Mouse (Mus musculus) CH12.LX (cell line): ENCODE results near the gene Prrc2b. TPM values are rescaled to one million over a fixed set of nuclear protein-coding genes. Genes with fewer than 3 reads are reported as not detected.

Experiments
- DNase-seq: peaks from one replicate; pipeline ENCODE4 v3.0.0-alpha.2; 2013; ENCODE audit errors: extremely low read depth
- H3K27ac ChIP-seq: 2 replicates; pipeline ENCODE4 v1.5.1; 2012; ENCODE audit warnings: low read depth, mild to moderate bottlenecking, control low read depth, moderate library complexity; ENCODE audit not compliant: insufficient read depth
- H3K27me3 ChIP-seq: replicated peaks from 2 replicates; pipeline ENCODE3; 2012; ENCODE audit warnings: inconsistent platforms
- H3K36me3 ChIP-seq, 2 experiments: replicated peaks in 1 of 2; 2 replicates each; pipeline versions ENCODE3 to v1.6.1; 2012; ENCODE audit warnings: inconsistent platforms in 1 of 2, low read length in 1 of 2, mild to moderate bottlenecking in 1 of 2, mixed read lengths in 1 of 2, moderate library complexity in 1 of 2; ENCODE audit not compliant: control insufficient read depth in 1 of 2, insufficient read depth in 1 of 2
- H3K4me1 ChIP-seq, 2 experiments: 2 replicates each; pipeline ENCODE4 v1.6.1; 2012; ENCODE audit warnings: inconsistent platforms in 1 of 2, moderate library complexity in 1 of 2; ENCODE audit not compliant: insufficient read depth in 2 of 2, control insufficient read depth in 1 of 2
- H3K4me2 ChIP-seq: 2 replicates; pipeline ENCODE4 v1.6.1; 2012; ENCODE audit warnings: low read depth, mild to moderate bottlenecking, control low read depth; ENCODE audit not compliant: poor library complexity, insufficient read depth, severe bottlenecking
- H3K4me3 ChIP-seq, 3 experiments: fragments of 150-350 bp in 1 of 3; sonication (generic) in 1 of 3; replicated peaks in 1 of 3; 2 replicates each; pipeline versions ENCODE3 to v1.5.1; 2011 to 2012; ENCODE audit warnings: low read depth in 2 of 3, low read length in 2 of 3, mild to moderate bottlenecking in 2 of 3, moderate library complexity in 2 of 3, control low read depth in 1 of 3, improper control_type of control experiment in 1 of 3, inconsistent platforms in 1 of 3, mixed read lengths in 1 of 3; ENCODE audit not compliant: poor library complexity in 1 of 3
- H3K79me2 ChIP-seq: replicated peaks from 2 replicates; pipeline ENCODE4 v1.6.1; 2012; ENCODE audit warnings: mild to moderate bottlenecking, moderate library complexity; ENCODE audit not compliant: control insufficient read depth, poor library complexity, insufficient read depth, severe bottlenecking; ENCODE audit errors: extremely low read depth
- H3K9ac ChIP-seq: 2 replicates; pipeline ENCODE4 v1.6.1; 2012; ENCODE audit warnings: low read depth, mild to moderate bottlenecking, control low read depth, moderate library complexity; ENCODE audit not compliant: insufficient read depth
- H3K9me3 ChIP-seq: replicated peaks from 2 replicates; pipeline ENCODE3; 2012; ENCODE audit warnings: low read length, inconsistent platforms, mixed read lengths
- BHLHE40 ChIP-seq: IDR thresholded peaks from 2 replicates; pipeline ENCODE4 v1.6.1; 2011; ENCODE audit warnings: mild to moderate bottlenecking, low read depth, low read length, improper control_type of control experiment
- CHD1 ChIP-seq: IDR thresholded peaks from 2 replicates; pipeline ENCODE4 v1.6.1; 2012; ENCODE audit warnings: low read depth, low read length, improper control_type of control experiment, inconsistent platforms
- CHD2 ChIP-seq: IDR thresholded peaks from 2 replicates; pipeline ENCODE4 v1.6.1; 2011; ENCODE audit warnings: low read length, improper control_type of control experiment
- E2F4 ChIP-seq: IDR thresholded peaks from 2 replicates; pipeline ENCODE4 v1.6.1; 2011; ENCODE audit warnings: low read depth, low read length, improper control_type of control experiment; ENCODE audit not compliant: insufficient replicate concordance
- ELF1 ChIP-seq: IDR thresholded peaks from 2 replicates; pipeline ENCODE4 v1.6.1; 2014; ENCODE audit warnings: low read depth, mild to moderate bottlenecking, inconsistent platforms, low read length, improper control_type of control experiment
- GABPA ChIP-seq: IDR thresholded peaks from 2 replicates; pipeline ENCODE4 v1.6.1; 2012; ENCODE audit warnings: low read depth, low read length, improper control_type of control experiment, inconsistent platforms; ENCODE audit not compliant: insufficient replicate concordance
- HCFC1 ChIP-seq: IDR thresholded peaks from 2 replicates; pipeline ENCODE4 v1.6.1; 2012; ENCODE audit warnings: low read depth, mild to moderate bottlenecking, inconsistent platforms, low read length, improper control_type of control experiment
- IRF4 ChIP-seq: IDR thresholded peaks from 2 replicates; pipeline ENCODE4 v1.6.1; 2014; ENCODE audit warnings: low read depth, mild to moderate bottlenecking, inconsistent platforms, low read length, improper control_type of control experiment
- JUND ChIP-seq: conservative IDR thresholded peaks from 2 replicates; pipeline ENCODE4 v1.6.1; 2011; ENCODE audit warnings: low read depth, low read length, improper control_type of control experiment
- MAFK ChIP-seq: IDR thresholded peaks from 2 replicates; pipeline ENCODE4 v1.6.1; 2011; ENCODE audit warnings: low read length, improper control_type of control experiment; ENCODE audit not compliant: insufficient replicate concordance
- MAX ChIP-seq: IDR thresholded peaks from 2 replicates; pipeline ENCODE4 v1.6.1; 2011; ENCODE audit warnings: low read length, improper control_type of control experiment
- MAZ ChIP-seq: IDR thresholded peaks from 2 replicates; pipeline ENCODE4 v1.6.1; 2012; ENCODE audit warnings: low read depth, mild to moderate bottlenecking, inconsistent platforms, low read length, improper control_type of control experiment, moderate library complexity
- MYC ChIP-seq: IDR thresholded peaks from 2 replicates; pipeline ENCODE4 v1.6.1; 2011; ENCODE audit warnings: low read depth, mild to moderate bottlenecking, improper control_type of control experiment, low read length
- NELFE ChIP-seq: IDR thresholded peaks from 2 replicates; pipeline ENCODE4 v1.6.1; 2011; ENCODE audit warnings: low read depth, low read length, improper control_type of control experiment
- NRF1 ChIP-seq: IDR thresholded peaks from 2 replicates; pipeline ENCODE4 v1.6.1; 2014; ENCODE audit warnings: low read depth, mild to moderate bottlenecking, inconsistent platforms, low read length, improper control_type of control experiment, moderate library complexity
- PAX5 ChIP-seq: IDR thresholded peaks from 2 replicates; pipeline ENCODE4 v1.6.1; 2012; ENCODE audit warnings: low read length, inconsistent platforms, mixed read lengths
- POLR2AphosphoS2 ChIP-seq: IDR thresholded peaks from 2 replicates; pipeline ENCODE4 v1.6.1; 2011; ENCODE audit warnings: low read depth, low read length, improper control_type of control experiment
- RCOR1 ChIP-seq: conservative IDR thresholded peaks from 2 replicates; pipeline ENCODE4 v1.6.1; 2012; ENCODE audit warnings: low read depth, mild to moderate bottlenecking, inconsistent platforms, low read length, improper control_type of control experiment
- SIN3A ChIP-seq: IDR thresholded peaks from 2 replicates; pipeline ENCODE4 v1.6.1; 2012; ENCODE audit warnings: low read length, improper control_type of control experiment, inconsistent platforms
- SMC3 ChIP-seq: IDR thresholded peaks from 2 replicates; pipeline ENCODE4 v1.6.1; 2011; ENCODE audit warnings: low read depth, low read length, improper control_type of control experiment
- TBP ChIP-seq: conservative IDR thresholded peaks from 2 replicates; pipeline ENCODE4 v1.6.1; 2011; ENCODE audit warnings: low read depth, low read length, improper control_type of control experiment
- UBTF ChIP-seq: IDR thresholded peaks from 2 replicates; pipeline ENCODE4 v1.6.1; 2012; ENCODE audit warnings: low read depth, mild to moderate bottlenecking, inconsistent platforms, low read length, improper control_type of control experiment, moderate library complexity
- USF1 ChIP-seq: IDR thresholded peaks from 2 replicates; pipeline ENCODE4 v1.6.1; 2014; ENCODE audit warnings: low read depth, mild to moderate bottlenecking, inconsistent platforms, low read length, improper control_type of control experiment
- ZKSCAN1 ChIP-seq: IDR thresholded peaks from 2 replicates; pipeline ENCODE4 v1.6.1; 2012; ENCODE audit warnings: low read depth, inconsistent platforms, low read length, improper control_type of control experiment, borderline replicate concordance
- ZNF384 ChIP-seq: IDR thresholded peaks from 2 replicates; pipeline ENCODE4 v1.6.1; 2012; ENCODE audit warnings: low read depth, low read length, improper control_type of control experiment, inconsistent platforms
- dilution Hi-C: fragments of 300-500 bp; cut with MboI; formaldehyde crosslinking; loops from 2 replicates; pipeline ENCODE4 v1.14.3; 2020; ENCODE audit warnings: low sequenced_read_pairs; ENCODE audit not compliant: extremely low pct_unique_long_range_greater_than_20kb, extremely low pct_ligation_motif_present
- in situ Hi-C: fragments of 300-500 bp; cut with MboI; formaldehyde crosslinking; loops from 3 replicates; pipeline ENCODE4 v1.14.3; 2019; ENCODE audit warnings: low sequenced_read_pairs, low pct_ligation_motif_present, low pct_unique_long_range_greater_than_20kb, mixed read lengths
- polyA plus RNA-seq: library from polyadenylated mRNA; unstranded; fragments of >175 nt; gene quantifications from 2 replicates; pipeline ENCODE4 v1.2.1, GENCODE M21; 2012; ENCODE audit warnings: low read depth; ENCODE audit not compliant: insufficient read length
- total RNA-seq, 2 experiments: library from RNA; depleted of rRNA; stranded (reverse); fragments of 300-350 nt in 1 of 2; fragments of >200 nt in 1 of 2; gene quantifications; 2 replicates each; pipeline ENCODE4 v1.2.3; 2012 to 2014

Prrc2b gene
- total and polyA plus RNA-seq, 3 experiments: 7.6 to 59.9 (median 42.2) TPM

GRCm38 (mm10) chr2:32220021-32220420, 69.1 kb downstream of the Prrc2b start:
- Histone ChIP-seq H3K9me3 (no peaks in the 10 kb centered on the region), H3K4me3 (no peak overlapping the region), H3K4me1 (peaks cover 7 to 33% of the 10 kb centered on the region in 2 experiments; a peak in 3 of 4 replicates), H3K79me2 (no peaks in the 10 kb centered on the region), H3K27me3 (no peaks in the 10 kb centered on the region), H3K27ac (no peak overlapping the region), H3K9ac (no peak overlapping the region), H3K36me3 (peaks cover 99 to 100% of the 10 kb centered on the region in 2 experiments), H3K4me2 (no peak overlapping the region)
- in situ Hi-C loops (no loop called here), dilution Hi-C loops (no loop called here)
- no peak for TF ChIP-seq HCFC1
- TF ChIP-seq ZNF384: no peak
- no peak for TF ChIP-seq SMC3
- no peak for TF ChIP-seq MAFK
- no peak for TF ChIP-seq USF1
- TF ChIP-seq ELF1: no peak
- no peak for TF ChIP-seq MAZ
- TF ChIP-seq NRF1: no peak
- no peak for TF ChIP-seq BHLHE40
- TF ChIP-seq CHD1: no peak
- TF ChIP-seq NELFE: no peak
- no peak for TF ChIP-seq IRF4
- TF ChIP-seq MYC: no peak
- no peak for TF ChIP-seq JUND
- no peak for TF ChIP-seq TBP
- DNase-seq: no peak

- Histone ChIP-seq H3K9me3 (no peaks in the 10 kb centered on the region), H3K9ac (no peak overlapping the region), H3K4me3 (no peak overlapping the region), H3K4me1 (peaks cover 7 to 33% of the 10 kb centered on the region in 2 experiments; a peak in 3 of 4 replicates), H3K27ac (no peak overlapping the region), H3K79me2 (no peaks in the 10 kb centered on the region), H3K27me3 (no peaks in the 10 kb centered on the region), H3K36me3 (peaks cover 99 to 100% of the 10 kb centered on the region in 2 experiments), H3K4me2 (no peak overlapping the region)
- in situ Hi-C loops (no loop called here), dilution Hi-C loops (no loop called here)
- no peak for TF ChIP-seq E2F4
- no peak for TF ChIP-seq ELF1
- no peak for TF ChIP-seq UBTF
- TF ChIP-seq RCOR1: no peak
- no peak for TF ChIP-seq CHD1
- TF ChIP-seq MAFK: no peak
- no peak for TF ChIP-seq POLR2AphosphoS2
- no peak for TF ChIP-seq MAX
- TF ChIP-seq PAX5: no peak
- no peak for TF ChIP-seq SIN3A
- no peak for TF ChIP-seq GABPA
- no peak for TF ChIP-seq NELFE
- TF ChIP-seq ZKSCAN1: no peak
- no peak for TF ChIP-seq SMC3
- TF ChIP-seq USF1: no peak
- no peak for TF ChIP-seq CHD2
- TF ChIP-seq ZNF384: no peak
- TF ChIP-seq TBP: no peak
- no peak for TF ChIP-seq JUND
- no peak for TF ChIP-seq MYC
- DNase-seq: no peak
Measured at GRCm38 (mm10) chr2:32220969-32221368, 70.1 kb downstream of the Prrc2b start.
